In genomic region chr10:93353545-93354326, GRCm38 (mm10) we compare ENCODE assay signal across 1 mouse cellular context.
TF ChIP-seq lines count a peak whose summit lies in the region.

No protein-coding gene starts in this region.

TF ChIP-seq in CH12.LX, 34 proteins besides CTCF, POLR2A, EP300 and RAD21 (continued from another document):
- TF ChIP-seq IRF4 (IDR thresholded peaks at IDR 0.05; ENCODE audit: low read depth, low read length), result peak; percentile 95
